Mouse (Mus musculus) forebrain, postnatal 0 days (tissue): Measurements from ENCODE around the gene Mmp20. TPM values are rescaled to one million over a fixed set of nuclear protein-coding genes. Genes with fewer than 3 reads are reported as not detected.

Source experiments
- ATAC-seq: fragments of 200-750 bp; cut with Nextera tagmentation; 2 replicates; pipeline ENCODE4 v1.8.0; 2017; ENCODE audit warnings: mild to moderate bottlenecking, moderate library complexity
- DNase-seq: peaks from one replicate; pipeline ENCODE4 v3.0.0-alpha.2; 2015
- H3K27ac ChIP-seq: fragments of 300-500 bp; sonication (generic); 2 replicates; pipeline ENCODE4 v1.5.1; 2014; ENCODE audit warnings: low read depth, mild to moderate bottlenecking, antibody characterized with exemption, low read length, moderate library complexity, mixed read lengths
- H3K27me3 ChIP-seq: fragments of 300-500 bp; sonication (generic); 2 replicates; pipeline ENCODE4 v1.6.1; 2014; ENCODE audit warnings: mild to moderate bottlenecking, low read length, mixed read lengths; ENCODE audit not compliant: insufficient read depth
- H3K36me3 ChIP-seq: fragments of 300-500 bp; sonication (generic); 2 replicates; pipeline ENCODE4 v1.6.1; 2014; ENCODE audit warnings: mild to moderate bottlenecking, moderate library complexity; ENCODE audit not compliant: insufficient read depth
- H3K4me1 ChIP-seq: fragments of 300-500 bp; sonication (generic); 2 replicates; pipeline ENCODE4 v1.6.1; 2014; ENCODE audit warnings: antibody characterized with exemption; ENCODE audit not compliant: insufficient read depth
- H3K4me2 ChIP-seq: fragments of 300-500 bp; sonication (generic); 2 replicates; pipeline ENCODE4 v1.6.1; 2014; ENCODE audit warnings: low read depth, mild to moderate bottlenecking, moderate library complexity
- H3K4me3 ChIP-seq: fragments of 300-500 bp; sonication (generic); 2 replicates; pipeline ENCODE4 v1.5.1; 2014; ENCODE audit warnings: low read depth, low read length, mixed read lengths
- H3K9ac ChIP-seq: fragments of 300-500 bp; sonication (generic); 2 replicates; pipeline ENCODE4 v1.6.1; 2014; ENCODE audit warnings: mild to moderate bottlenecking
- H3K9me3 ChIP-seq: fragments of 300-500 bp; sonication (generic); 2 replicates; pipeline ENCODE4 v1.6.1; 2016; ENCODE audit warnings: low read length
- CTCF ChIP-seq: sonication (generic); IDR thresholded peaks from 2 replicates; pipeline ENCODE4 v1.5.1; 2016; ENCODE audit warnings: antibody characterized with exemption, control low read depth, low read depth
- whole genome bisulfite sequencing: fragments of 180-500 bp; shearing (Covaris S2); extraction: QIAGEN DNeasy Blood & Tissue Kit; methylation state at CpG from one replicate; pipeline ENCODE4 v1.1.7; 2014; 5-methylcytosine and 5-hydroxymethylcytosine counted together
- polyA plus RNA-seq: library from polyadenylated mRNA; unstranded; fragments of >200 nt; fragmentation: Nextera tagmentation; extraction: Ambion mirVana; gene quantifications from 2 replicates; pipeline ENCODE4 v1.2.1, GENCODE M21; 2015
- total RNA-seq: library from RNA; depleted of rRNA; stranded (reverse); fragments of >200 nt; gene quantifications from 2 replicates; pipeline ENCODE4 v1.2.3, GENCODE M21; 2014

Mmp20 gene
- total and polyA plus RNA-seq, 2 experiments from 2014 or later = not detected

DNA sequence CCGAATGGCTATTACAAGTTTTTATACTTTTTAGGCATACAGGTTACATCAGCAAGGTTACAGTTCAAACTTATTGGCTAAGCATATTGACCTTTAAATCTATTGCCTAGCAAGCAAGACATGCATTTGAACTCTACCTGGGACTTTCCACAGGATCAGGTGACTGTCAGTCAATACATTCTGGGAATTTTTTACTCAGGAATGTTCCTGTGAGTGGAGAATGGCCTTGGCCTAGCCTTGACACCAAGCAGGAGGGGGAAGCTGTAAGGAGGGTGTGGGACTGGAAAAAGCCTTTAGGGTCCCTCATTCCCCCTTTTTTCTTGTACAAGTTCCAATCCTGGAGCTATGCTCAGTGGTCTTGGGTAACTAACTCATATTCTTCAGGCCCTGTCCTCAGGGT is 33.3 kb downstream of the Mmp20 start:
- TF ChIP-seq CTCF = no peak
- DNase-seq (no peak), ATAC-seq (no peak)
- H3K4me3 ChIP-seq = no peak overlapping the region
- no peak overlapping the region for H3K4me2 ChIP-seq
- no peak overlapping the region for H3K27ac ChIP-seq
- no peak overlapping the region for H3K9ac ChIP-seq
- H3K27me3 ChIP-seq = no peaks in the 10 kb centered on the region
- no peaks in the 10 kb centered on the region for H3K36me3 ChIP-seq
- H3K9me3 ChIP-seq = no peaks in the 10 kb centered on the region
- WGBS = 98% methylated on average over 1 of the region's 1 CpGs
- no peaks in the 10 kb centered on the region for H3K4me1 ChIP-seq

DNA sequence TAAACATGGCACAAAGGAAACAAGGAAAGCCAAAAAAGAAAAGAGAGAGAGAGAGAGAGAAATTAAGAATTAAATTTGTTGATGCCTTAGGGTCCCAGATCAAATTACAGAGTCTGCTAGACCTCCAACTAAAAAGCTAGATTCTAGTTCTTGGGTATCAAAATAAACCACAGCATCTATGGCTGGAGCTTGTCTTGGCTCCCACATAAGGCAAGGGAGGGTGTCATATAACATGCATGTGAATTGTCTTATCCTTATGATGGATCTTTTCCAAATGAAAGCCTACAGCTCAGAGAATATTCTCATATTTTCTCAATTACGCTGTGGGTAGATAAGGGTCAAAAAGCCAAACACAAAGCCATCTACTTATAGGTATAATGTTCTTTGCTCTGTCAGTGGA is 41.6 kb downstream of the Mmp20 start:
- H3K4me1 ChIP-seq = no peaks in the 10 kb centered on the region
- no peak overlapping the region for H3K9ac ChIP-seq
- DNase-seq (no peak), ATAC-seq (no peak)
- H3K36me3 ChIP-seq = no peaks in the 10 kb centered on the region
- 91% methylated on average over 1 of the region's 1 CpGs for WGBS
- H3K9me3 ChIP-seq = no peaks in the 10 kb centered on the region
- H3K27ac ChIP-seq = no peak overlapping the region
- H3K27me3 ChIP-seq = no peaks in the 10 kb centered on the region
- H3K4me3 ChIP-seq = no peak overlapping the region
- H3K4me2 ChIP-seq = no peak overlapping the region
- no peak for TF ChIP-seq CTCF

- Histone ChIP-seq H3K27me3 (no peaks in the 10 kb centered on the region), H3K36me3 (no peaks in the 10 kb centered on the region), H3K4me3 (no peak overlapping the region), H3K4me2 (no peak overlapping the region), H3K4me1 (no peaks in the 10 kb centered on the region), H3K9ac (no peak overlapping the region), H3K27ac (no peak overlapping the region), H3K9me3 (no peaks in the 10 kb centered on the region)
- WGBS = 85% methylated on average over 9 of the region's 9 CpGs
- DNase-seq = no peak
- ATAC-seq = no peak
- TF ChIP-seq CTCF = no peak
Measured at GRCm38 (mm10) chr9:7672985-7673384, 45.0 kb downstream of the Mmp20 start.

DNA sequence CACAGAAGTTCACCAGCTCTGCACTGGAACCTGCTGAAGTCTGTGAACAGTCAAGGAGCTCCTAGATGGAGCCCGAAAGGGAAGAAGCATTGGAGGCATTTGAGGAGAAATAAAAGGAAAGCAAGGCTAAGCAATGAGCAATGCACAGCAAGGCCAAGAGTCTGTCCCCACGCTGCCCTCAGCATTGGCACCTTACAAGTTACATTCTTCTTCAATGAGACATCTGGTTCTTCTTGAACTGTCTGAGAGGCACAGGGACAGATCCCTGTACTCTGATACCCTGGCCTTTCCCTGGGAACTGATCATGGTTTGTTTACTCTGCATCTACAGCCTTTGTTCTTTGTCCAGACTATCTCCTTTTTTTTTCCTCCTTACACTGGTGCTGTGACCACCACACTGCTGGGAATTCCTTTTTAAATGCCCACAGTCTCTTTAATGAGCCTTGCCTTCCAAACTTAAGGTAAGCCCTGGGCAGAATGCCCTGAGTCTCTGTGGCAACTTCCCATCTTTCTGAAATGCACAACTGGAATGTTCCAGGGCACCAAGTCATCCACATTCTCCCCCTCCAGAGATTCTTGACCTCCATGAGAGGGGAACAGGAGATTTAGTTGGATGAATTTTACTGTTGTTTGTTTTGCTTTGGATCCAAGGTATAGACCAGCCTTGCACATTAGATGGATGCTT is 50.3 kb downstream of the Mmp20 start:
- H3K27me3 ChIP-seq = no peaks in the 10 kb centered on the region
- H3K9ac ChIP-seq = no peak overlapping the region
- no peaks in the 10 kb centered on the region for H3K4me1 ChIP-seq
- no peak overlapping the region for H3K27ac ChIP-seq
- H3K4me2 ChIP-seq = no peak overlapping the region
- DNase-seq (no peak), ATAC-seq (no peak)
- no peaks in the 10 kb centered on the region for H3K36me3 ChIP-seq
- no peak overlapping the region for H3K4me3 ChIP-seq
- TF ChIP-seq CTCF = no peak
- WGBS = 90% methylated on average over 2 of the region's 2 CpGs
- H3K9me3 ChIP-seq = no peaks in the 10 kb centered on the region

DNA sequence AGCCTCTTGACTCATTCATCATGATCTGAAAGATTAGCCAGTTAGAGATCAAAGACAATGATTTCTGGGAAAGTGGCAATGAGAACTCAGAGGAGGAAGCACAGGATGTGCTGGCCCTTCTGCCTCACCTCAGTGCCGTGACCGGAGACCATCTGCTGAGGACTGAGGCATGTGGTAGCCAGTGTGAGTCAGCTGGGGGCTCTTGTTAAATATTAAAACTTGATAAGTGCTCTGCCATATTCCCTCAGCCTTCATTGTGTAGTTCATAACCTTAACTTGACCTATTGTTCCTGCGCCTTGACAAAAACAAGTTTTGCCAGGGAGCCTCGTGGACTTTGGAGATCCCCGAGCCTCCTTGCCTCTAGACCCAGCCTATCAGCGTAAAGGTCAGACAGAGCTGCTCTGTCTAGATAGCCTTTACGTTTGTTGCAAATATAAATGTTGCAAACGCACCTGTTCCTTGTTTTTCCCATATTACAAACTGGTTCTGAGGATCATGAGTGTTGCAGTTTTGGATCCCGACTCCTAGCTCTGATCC is 54.1 kb downstream of the Mmp20 start:
- TF ChIP-seq CTCF = no peak
- Histone ChIP-seq H3K4me3 (no peak overlapping the region), H3K27me3 (no peaks in the 10 kb centered on the region), H3K36me3 (no peaks in the 10 kb centered on the region), H3K9ac (no peak overlapping the region), H3K27ac (no peak overlapping the region), H3K9me3 (no peaks in the 10 kb centered on the region), H3K4me1 (no peaks in the 10 kb centered on the region), H3K4me2 (no peak overlapping the region)
- 90% methylated on average over 9 of the region's 9 CpGs for WGBS
- no peak for DNase-seq
- ATAC-seq = no peak

DNA sequence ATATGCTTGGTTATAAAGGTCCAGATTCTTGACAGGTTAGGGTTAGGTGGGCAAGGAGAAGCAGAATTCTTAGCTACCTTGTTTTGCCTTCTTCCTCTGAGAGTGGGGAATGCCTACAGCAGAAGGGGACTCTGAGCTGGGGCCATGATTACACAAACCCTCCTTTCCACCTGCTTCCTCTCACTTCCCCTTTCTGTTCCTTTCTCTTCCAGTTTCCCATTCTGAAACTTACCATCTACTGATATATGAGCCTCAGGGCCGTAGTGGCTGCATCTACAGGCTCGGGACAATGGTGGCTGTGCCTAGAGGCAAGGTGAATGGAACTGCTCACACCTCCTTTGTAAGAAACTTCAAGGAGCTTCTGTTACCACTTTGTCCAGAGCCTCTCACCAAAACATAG is 58.0 kb downstream of the Mmp20 start:
- H3K9me3 ChIP-seq = no peaks in the 10 kb centered on the region
- ATAC-seq (no peak), DNase-seq (no peak)
- H3K4me3 ChIP-seq = no peak overlapping the region
- 76% methylated on average over 2 of the region's 2 CpGs for WGBS
- no peak overlapping the region for H3K4me2 ChIP-seq
- no peaks in the 10 kb centered on the region for H3K27me3 ChIP-seq
- TF ChIP-seq CTCF = no peak
- no peak overlapping the region for H3K9ac ChIP-seq
- no peaks in the 10 kb centered on the region for H3K36me3 ChIP-seq
- no peak overlapping the region for H3K27ac ChIP-seq
- H3K4me1 ChIP-seq = no peaks in the 10 kb centered on the region

DNA sequence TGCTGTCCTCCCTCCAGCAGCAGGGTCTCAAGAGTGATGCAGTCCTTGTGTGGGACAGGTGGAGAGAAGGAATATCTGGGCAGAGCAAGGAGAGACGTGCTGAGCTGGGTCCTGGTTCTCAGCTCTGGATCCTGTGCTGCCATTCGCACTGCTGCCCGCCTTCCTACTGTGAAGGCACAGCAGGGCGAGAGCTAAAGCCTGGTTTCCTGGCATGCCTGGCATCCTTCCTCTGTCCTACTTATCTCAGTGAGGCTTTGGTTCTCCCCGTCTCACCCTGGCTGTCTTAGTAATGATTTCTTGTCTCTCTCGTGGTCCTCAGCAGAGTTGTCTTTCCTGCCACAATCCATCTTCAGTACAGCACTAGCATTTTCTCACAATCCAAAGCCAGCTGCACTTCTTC is 61.8 kb downstream of the Mmp20 start:
- TF ChIP-seq CTCF = no peak
- Histone ChIP-seq H3K4me2 (no peak overlapping the region), H3K9ac (no peak overlapping the region), H3K27me3 (no peaks in the 10 kb centered on the region), H3K27ac (no peak overlapping the region), H3K4me3 (no peak overlapping the region), H3K36me3 (no peaks in the 10 kb centered on the region), H3K4me1 (no peaks in the 10 kb centered on the region), H3K9me3 (no peaks in the 10 kb centered on the region)
- no peak for DNase-seq
- ATAC-seq = peak; percentile 16; the same call in 1 of the 2 replicates
- WGBS = 52% methylated on average over 6 of the region's 6 CpGs
